Mouse (Mus musculus) stomach, embryonic 16.5 days (tissue): Measurements from ENCODE around the gene Mog. TPM values are rescaled to one million over a fixed set of nuclear protein-coding genes. Genes with fewer than 3 reads are reported as not detected.

Experiments used
- ATAC-seq: fragments of 200-750 bp; cut with Nextera tagmentation; 2 replicates; pipeline ENCODE4 v1.8.0; 2017; ENCODE audit warnings: moderate number of reproducible peaks, moderate TSS enrichment; ENCODE audit not compliant: insufficient read depth, low FRiP score
- H3K27ac ChIP-seq: fragments of 300-500 bp; sonication (generic); 2 replicates; pipeline ENCODE4 v1.5.1; 2014; ENCODE audit warnings: low read length
- H3K27me3 ChIP-seq: fragments of 300-500 bp; sonication (generic); 2 replicates; pipeline ENCODE4 v1.6.1; 2014; ENCODE audit warnings: low read length, control low read depth, mixed read lengths; ENCODE audit not compliant: control insufficient read depth, insufficient read depth
- H3K36me3 ChIP-seq: fragments of 300-500 bp; sonication (generic); 2 replicates; pipeline ENCODE4 v1.6.1; 2014; ENCODE audit warnings: low read length; ENCODE audit not compliant: control insufficient read depth, insufficient read depth
- H3K4me1 ChIP-seq: fragments of 300-500 bp; sonication (generic); 2 replicates; pipeline ENCODE4 v1.6.1; 2014; ENCODE audit warnings: low read length, control low read depth, mixed read lengths; ENCODE audit not compliant: control insufficient read depth, insufficient read depth
- H3K4me2 ChIP-seq: fragments of 300-500 bp; sonication (generic); 2 replicates; pipeline ENCODE4 v1.6.1; 2014; ENCODE audit warnings: low read depth, low read length, mixed read lengths
- H3K4me3 ChIP-seq: fragments of 300-500 bp; sonication (generic); replicated peaks from 2 replicates; pipeline ENCODE4 v1.5.1; 2014; ENCODE audit warnings: mild to moderate bottlenecking, low read length
- H3K9ac ChIP-seq: fragments of 300-500 bp; sonication (generic); 2 replicates; pipeline ENCODE4 v1.6.1; 2014; ENCODE audit warnings: low read length
- H3K9me3 ChIP-seq: fragments of 300-500 bp; sonication (generic); replicated peaks from 2 replicates; pipeline ENCODE4 v1.6.1; 2016; ENCODE audit warnings: low read length, control low read depth; ENCODE audit not compliant: control insufficient read depth
- WGBS: fragments of 180-500 bp; shearing (Covaris S2); extraction: QIAGEN DNeasy Blood & Tissue Kit; methylation state at CpG from one replicate; pipeline ENCODE4 v1.1.7; 2014; 5-methylcytosine and 5-hydroxymethylcytosine counted together
- polyA plus RNA-seq: library from polyadenylated mRNA; unstranded; fragments of >200 nt; fragmentation: Nextera tagmentation; extraction: Ambion mirVana; gene quantifications from 2 replicates; pipeline ENCODE4 v1.2.1, GENCODE M21; 2015

Mog gene
- polyA plus RNA-seq, 1 experiment from 2014 or later = not detected

DNA sequence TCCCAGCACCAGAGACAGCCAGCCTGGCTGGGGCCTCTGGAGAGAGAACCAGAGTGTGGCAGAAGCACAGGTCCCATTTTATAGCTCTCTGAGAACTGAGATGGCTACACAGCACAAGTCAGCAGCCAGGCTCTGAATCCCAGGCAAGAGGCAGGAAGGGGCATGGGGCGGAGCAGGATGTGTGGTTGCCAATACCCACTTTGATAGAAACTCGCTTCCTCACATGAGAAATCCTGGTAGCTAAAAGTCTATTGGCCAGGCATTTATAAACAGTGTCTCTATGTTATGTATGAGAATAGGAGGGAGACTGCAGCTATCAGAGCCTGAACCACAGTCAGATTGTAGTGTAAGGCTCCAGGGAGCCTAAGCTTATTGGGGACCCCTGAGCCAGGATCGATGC is 50.4 kb downstream of the Mog start:
- Histone ChIP-seq H3K4me3 (no peak overlapping the region), H3K27me3 (no peaks in the 10 kb centered on the region), H3K9ac (no peak overlapping the region), H3K9me3 (no peaks in the 10 kb centered on the region), H3K36me3 (no peaks in the 10 kb centered on the region), H3K27ac (no peak overlapping the region), H3K4me1 (no peaks in the 10 kb centered on the region), H3K4me2 (no peak overlapping the region)
- WGBS = 74% methylated on average over 3 of the region's 3 CpGs
- ATAC-seq = no peak

DNA sequence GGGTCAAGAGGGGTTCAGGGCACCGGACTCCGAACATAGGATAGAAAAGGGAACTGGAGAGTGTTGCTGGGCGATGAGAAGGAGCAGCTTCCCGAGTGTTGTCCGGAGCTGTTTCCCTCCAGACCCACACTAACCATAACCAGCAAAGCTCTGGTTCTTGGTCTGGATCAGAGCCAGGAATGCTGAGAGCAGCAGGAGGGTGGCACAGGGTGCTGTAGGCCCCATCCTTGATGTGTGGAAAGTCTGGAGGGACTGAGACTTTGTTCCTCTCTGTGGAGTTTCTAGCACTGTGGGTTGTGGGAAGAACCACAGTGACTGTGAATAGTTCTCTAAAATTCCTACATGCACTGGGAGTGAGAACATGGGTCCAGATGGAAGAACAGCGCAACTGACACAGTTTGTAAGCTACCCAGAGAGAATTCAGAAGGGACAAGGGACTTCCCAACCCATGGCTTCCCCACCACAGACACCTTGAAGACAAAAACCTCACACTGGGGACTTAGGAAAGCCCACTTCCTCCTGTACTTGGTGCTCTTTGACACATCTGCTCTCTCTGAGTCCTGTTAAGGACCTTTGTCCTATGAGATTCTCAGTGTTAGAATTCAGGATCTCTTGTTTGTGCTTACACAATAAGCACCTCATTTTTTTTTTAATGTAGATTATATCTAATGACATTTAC is 51.9 kb downstream of the Mog start:
- Histone ChIP-seq H3K9me3 (no peaks in the 10 kb centered on the region), H3K27me3 (no peaks in the 10 kb centered on the region), H3K4me2 (no peak overlapping the region), H3K9ac (no peak overlapping the region), H3K4me3 (no peak overlapping the region), H3K4me1 (no peaks in the 10 kb centered on the region), H3K36me3 (no peaks in the 10 kb centered on the region), H3K27ac (no peak overlapping the region)
- ATAC-seq = no peak
- 85% methylated on average over 6 of the region's 6 CpGs for WGBS

DNA sequence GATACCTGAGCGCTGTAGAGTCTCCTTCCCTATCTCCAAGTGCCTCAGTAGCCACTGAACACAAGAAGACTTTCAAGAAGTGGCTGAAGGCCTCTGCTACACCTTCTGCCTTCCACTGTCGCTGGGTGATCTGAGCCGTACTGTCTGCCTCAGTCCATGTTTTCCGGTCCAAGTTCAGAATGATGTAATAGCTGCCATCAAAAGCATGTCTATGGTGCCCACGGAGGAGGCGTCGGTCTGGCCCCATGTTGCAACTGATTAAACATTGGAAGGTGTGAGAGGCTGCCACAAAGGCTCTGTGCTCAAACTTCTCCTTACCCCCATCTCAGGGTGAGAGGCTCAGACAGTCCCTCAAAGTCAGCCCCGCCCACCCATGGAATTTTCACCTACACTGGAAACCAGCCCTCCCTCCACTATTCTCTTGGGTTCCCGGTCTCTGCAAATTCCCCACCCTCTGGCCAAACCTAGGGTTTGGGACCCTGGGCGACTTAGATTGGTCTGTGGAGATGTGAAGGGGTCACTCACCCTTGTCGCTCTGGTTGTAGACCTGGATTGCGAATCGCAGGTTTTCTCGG is 52.8 kb downstream of the Mog start:
- Histone ChIP-seq H3K36me3 (no peaks in the 10 kb centered on the region), H3K27ac (no peak overlapping the region), H3K4me3 (no peak overlapping the region), H3K9me3 (no peaks in the 10 kb centered on the region), H3K4me1 (no peaks in the 10 kb centered on the region), H3K9ac (no peak overlapping the region), H3K27me3 (no peaks in the 10 kb centered on the region), H3K4me2 (no peak overlapping the region)
- WGBS = 70% methylated on average over 14 of the region's 14 CpGs
- no peak for ATAC-seq

DNA sequence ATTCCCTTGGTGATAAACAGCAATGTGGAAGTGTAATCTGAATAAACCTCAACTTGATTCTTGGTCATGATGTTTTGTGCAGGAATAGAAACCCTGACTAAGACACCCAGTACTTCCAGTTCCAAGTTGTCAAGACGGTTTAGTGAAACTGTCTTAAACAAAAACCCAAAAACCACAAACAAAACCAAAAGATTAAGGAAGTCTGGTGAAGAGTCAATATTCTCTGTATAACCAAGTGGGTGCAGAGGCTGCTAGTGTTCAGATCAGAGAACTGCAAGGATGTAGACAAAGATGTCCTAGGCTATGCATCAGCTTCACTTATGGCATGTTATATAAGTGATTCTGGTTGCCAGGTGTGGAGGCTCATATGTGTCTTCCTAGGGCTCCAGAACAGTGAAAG is 56.3 kb downstream of the Mog start:
- no peak overlapping the region for H3K9ac ChIP-seq
- H3K4me3 ChIP-seq = no peak overlapping the region
- no peaks in the 10 kb centered on the region for H3K36me3 ChIP-seq
- no peak overlapping the region for H3K4me2 ChIP-seq
- WGBS = 75% methylated on average over 1 of the region's 1 CpGs
- H3K27ac ChIP-seq = no peak overlapping the region
- H3K27me3 ChIP-seq = no peaks in the 10 kb centered on the region
- no peaks in the 10 kb centered on the region for H3K4me1 ChIP-seq
- no peak for ATAC-seq
- no peaks in the 10 kb centered on the region for H3K9me3 ChIP-seq

DNA sequence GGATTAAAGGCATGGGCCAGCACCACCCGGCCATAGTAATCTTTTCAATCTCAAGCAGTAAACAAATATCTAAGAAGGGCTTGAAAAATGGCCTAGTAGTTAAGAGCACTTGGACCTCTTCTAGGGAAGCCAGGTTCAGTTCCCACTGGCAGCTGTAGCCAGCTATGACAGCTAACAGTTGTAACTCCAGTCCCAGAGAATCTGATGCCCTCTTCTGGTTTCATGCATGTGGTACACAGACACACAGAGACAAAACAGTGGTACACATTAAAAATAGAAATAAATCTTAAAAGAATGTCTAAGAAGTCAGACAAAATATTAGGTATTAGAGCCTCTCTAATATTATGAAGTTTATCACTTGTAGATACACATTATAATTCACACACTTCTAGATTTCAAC is 62.1 kb downstream of the Mog start:
- ATAC-seq = no peak
- no peaks in the 10 kb centered on the region for H3K9me3 ChIP-seq
- no peaks in the 10 kb centered on the region for H3K27me3 ChIP-seq
- H3K4me1 ChIP-seq = peaks cover 11% of the 10 kb centered on the region
- WGBS = 59% methylated on average over 1 of the region's 1 CpGs
- no peak overlapping the region for H3K27ac ChIP-seq
- H3K9ac ChIP-seq = no peak overlapping the region
- no peak overlapping the region for H3K4me3 ChIP-seq
- no peaks in the 10 kb centered on the region for H3K36me3 ChIP-seq
- H3K4me2 ChIP-seq = no peak overlapping the region

Other genes with a start within 250 kb of the Mog start
- not detected in 2 replicates for gene H2-M10.6, start 211.2 kb downstream of the Mog start, polyA plus RNA-seq
- gene Trim26, start 186.3 kb downstream of the Mog start, polyA plus RNA-seq = 39.9 and 41.3 TPM in 2 replicates
- gene Trim15, start 156.2 kb downstream of the Mog start, polyA plus RNA-seq = 0.83 and 1.2 TPM in 2 replicates
- gene Trim10, start 153.8 kb downstream of the Mog start, polyA plus RNA-seq = 12.0 and 12.4 TPM in 2 replicates
- 0.08 and 0.10 TPM in 2 replicates for gene Trim40, start 133.3 kb downstream of the Mog start, polyA plus RNA-seq
- gene Trim31, start 125.3 kb downstream of the Mog start, polyA plus RNA-seq = 5.3 and 6.3 TPM in 2 replicates
- gene Rnf39, start 80.5 kb downstream of the Mog start, polyA plus RNA-seq = 3.4 and 5.9 TPM in 2 replicates
- 97.4 and 109 TPM in 2 replicates for gene Ppp1r11, start 71.7 kb downstream of the Mog start, polyA plus RNA-seq
- 70.3 and 79.7 TPM in 2 replicates for gene Znrd1, start 64.8 kb downstream of the Mog start, polyA plus RNA-seq
- 4.2 and 5.6 TPM in 2 replicates for gene Znrd1as, start 64.8 kb downstream of the Mog start, polyA plus RNA-seq
- gene 2410137M14Rik, start 42.2 kb downstream of the Mog start, polyA plus RNA-seq = not detected in 2 replicates
- gene H2-M5, start 33.9 kb downstream of the Mog start, polyA plus RNA-seq = 0.35 and 0.43 TPM in 2 replicates
- 40.9 and 50.3 TPM in 2 replicates for gene Zfp57, start 22.2 kb downstream of the Mog start, polyA plus RNA-seq
- gene Gabbr1, start 22.6 kb upstream of the Mog start, polyA plus RNA-seq = 7.2 and 7.5 TPM in 2 replicates
- gene Olfr90, start 65.1 kb upstream of the Mog start, polyA plus RNA-seq = not detected in 2 replicates
- not detected in 2 replicates for gene Olfr91, start 74.9 kb upstream of the Mog start, polyA plus RNA-seq
- gene Olfr92, start 96.7 kb upstream of the Mog start, polyA plus RNA-seq = not detected in 2 replicates
- gene Olfr93, start 138.1 kb upstream of the Mog start, polyA plus RNA-seq = not detected in 2 replicates
- not detected in 2 replicates for gene Ubd, start 170.5 kb upstream of the Mog start, polyA plus RNA-seq
- not detected in 2 replicates for gene Olfr94, start 177.6 kb upstream of the Mog start, polyA plus RNA-seq
- gene Olfr95, start 189.7 kb upstream of the Mog start, polyA plus RNA-seq = not detected in 2 replicates
- gene Olfr96, start 196.7 kb upstream of the Mog start, polyA plus RNA-seq = not detected in 2 replicates
- gene Olfr97, start 213.9 kb upstream of the Mog start, polyA plus RNA-seq = not detected in 2 replicates
- not detected in 2 replicates for gene Olfr98, start 240.4 kb upstream of the Mog start, polyA plus RNA-seq
- 3.2 and 4.0 TPM in 2 replicates for gene H2-M3, start 246.8 kb upstream of the Mog start, polyA plus RNA-seq